Mouse (Mus musculus) retina, postnatal 7 days (tissue): ENCODE measurements around the gene Nudt7.

ENCODE experiments used
- DNase-seq: peaks from one replicate; pipeline ENCODE4 v3.0.0-alpha.2; 2012; ENCODE audit warnings: low read depth, low spot score

Gene Nudt7

DNA sequence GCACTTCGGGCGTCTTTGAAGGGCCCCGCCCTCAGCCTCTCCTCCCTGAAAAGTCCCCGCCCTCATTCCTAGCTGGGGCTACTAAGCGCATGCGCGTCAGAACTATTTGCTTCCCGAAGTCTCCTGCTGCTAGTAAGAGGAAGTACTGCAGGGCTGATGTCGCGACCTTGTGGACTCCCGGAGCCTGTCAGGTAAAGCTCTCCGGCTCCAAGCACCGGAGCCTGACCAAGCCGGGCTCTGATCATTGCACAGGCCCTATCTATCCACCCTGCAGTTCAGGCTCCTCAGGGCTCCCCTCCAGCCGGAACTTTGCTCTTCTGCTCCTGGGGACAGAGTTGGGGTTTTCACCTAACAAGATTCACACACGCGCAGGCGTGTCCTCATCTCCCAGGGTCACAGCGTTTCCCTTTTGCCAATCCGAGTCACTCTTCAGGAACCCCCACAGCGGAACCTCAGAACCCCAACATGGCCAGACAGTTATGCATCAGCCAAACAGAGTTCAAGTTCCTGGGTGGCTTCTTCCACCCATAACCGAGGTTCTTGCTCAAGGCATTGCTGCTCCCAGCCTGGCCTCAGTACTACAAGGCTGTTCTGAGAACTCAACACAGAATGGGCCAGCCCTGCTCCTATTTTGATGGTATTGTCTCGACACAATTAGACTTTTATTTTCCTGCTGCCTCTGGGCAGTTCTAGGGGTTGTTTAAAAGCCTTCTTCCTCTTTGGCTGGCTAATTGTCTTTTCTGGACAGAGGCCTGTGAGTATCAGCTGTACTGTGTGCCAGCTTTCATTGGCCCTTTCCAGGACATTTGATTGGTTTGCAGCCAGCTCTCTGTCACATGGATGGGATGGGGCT is at the start of gene Nudt7:
Nudt7 (plus strand) TSS at position 48 of the 853 bp plus-strand sequence.
- DNase-seq = peak; percentile 84

DNA sequence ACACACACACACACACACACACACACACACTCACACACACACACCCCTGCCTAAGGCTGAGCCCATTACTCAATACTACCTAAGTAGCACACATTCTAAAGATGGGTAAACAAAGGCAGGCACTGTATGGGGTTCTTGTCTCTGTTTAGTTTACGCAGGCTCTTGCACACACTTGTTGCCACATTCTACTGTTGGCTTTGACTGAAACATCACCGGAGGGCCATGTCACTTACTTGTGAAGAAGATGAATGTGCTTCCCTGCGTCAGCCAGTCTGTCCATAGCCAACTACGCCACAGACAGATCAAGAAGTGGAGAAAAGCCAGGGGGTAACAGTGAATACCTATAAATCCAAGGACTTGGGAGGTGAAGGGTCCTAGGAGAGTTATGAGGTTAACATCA is 45.4 kb upstream of the Nudt7 start:
- no peak for DNase-seq

DNA sequence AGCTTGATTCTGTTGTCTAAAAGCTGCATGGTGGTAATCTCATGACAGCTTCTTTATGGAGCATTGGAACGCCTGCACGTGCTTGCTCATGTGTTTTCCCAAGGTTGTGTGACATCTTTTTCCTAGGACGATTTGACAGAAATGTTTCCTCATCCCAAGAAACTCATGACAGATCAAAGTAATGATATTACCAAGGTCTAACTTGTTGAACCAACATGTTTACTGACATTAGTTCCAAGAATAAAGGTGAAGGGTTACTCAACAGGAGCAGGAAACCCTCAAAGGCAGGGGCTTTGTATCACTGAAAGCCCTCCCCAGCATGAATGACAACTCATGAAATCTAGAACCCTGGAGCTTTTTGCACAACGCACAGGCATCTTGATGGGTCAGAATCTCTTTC is 42.6 kb upstream of the Nudt7 start:
- no peak for DNase-seq

DNA sequence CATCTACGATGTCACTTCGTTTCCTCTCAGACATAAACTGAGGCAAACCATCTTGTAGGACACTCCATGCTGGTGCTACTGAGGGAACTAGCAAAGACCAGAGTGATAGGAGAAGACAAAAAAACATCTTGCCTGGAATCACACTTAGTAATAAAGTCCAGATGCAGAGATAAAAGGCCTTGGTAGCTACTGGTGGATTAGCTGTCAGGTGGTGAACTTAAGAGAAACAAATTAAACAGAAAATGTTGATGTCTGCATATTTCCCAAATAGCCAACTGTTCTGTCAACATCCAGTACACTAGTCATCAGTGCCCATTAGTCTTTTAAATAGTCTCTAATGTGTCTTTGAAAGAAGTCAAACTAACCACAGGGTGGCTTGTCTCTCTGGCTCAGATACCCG is 40.0 kb upstream of the Nudt7 start:
- DNase-seq = no peak

DNA sequence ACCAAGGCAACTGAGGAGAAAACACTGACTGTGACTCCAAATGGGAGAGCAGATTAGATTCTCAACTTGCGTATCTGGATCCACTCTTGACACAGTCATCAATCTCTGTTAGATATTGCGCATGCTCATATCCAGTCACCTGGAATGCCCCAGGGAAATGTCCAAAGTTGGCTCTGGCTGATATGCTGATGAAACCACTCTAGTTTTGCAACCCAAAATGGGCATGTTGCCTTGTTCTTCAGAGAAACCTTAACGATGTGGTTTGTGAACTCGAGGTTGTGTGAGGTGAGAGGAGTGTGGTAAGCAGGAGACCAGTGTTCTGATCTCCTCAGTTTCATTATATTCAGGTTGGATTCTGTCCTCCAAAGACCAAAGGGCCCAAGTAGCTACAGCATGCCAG is 38.8 kb upstream of the Nudt7 start:
- DNase-seq = no peak

DNA sequence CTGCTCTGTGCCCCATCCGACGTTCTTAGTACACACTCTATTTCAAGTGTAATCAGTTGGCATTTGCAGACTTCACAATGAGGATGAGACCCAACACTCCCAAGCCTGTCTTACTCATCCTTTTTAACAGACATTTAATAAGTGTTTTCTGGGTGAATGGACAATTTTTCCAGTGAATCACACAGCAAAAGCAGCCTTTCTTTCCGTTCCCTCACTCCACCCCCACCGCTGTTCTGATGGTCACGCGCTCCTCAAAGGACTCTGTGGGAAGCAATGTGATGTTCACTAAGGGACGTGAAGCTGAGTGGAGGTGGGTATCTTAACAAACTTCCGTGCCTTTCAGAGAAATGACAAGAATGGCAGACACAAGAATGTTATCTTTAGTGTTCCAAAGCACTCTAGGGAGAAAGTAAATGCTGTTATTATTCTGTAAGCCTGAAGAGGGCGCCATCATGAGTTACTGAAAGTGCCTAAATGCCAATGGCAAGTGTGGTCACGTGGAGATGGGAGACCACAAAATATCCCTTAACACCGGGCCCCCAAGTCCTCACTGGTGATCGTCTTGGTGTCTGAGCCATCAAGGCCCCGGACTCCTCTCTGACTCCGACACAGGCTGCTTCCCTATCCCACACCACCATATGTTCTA is 32.7 kb upstream of the Nudt7 start:
- no peak for DNase-seq

DNA sequence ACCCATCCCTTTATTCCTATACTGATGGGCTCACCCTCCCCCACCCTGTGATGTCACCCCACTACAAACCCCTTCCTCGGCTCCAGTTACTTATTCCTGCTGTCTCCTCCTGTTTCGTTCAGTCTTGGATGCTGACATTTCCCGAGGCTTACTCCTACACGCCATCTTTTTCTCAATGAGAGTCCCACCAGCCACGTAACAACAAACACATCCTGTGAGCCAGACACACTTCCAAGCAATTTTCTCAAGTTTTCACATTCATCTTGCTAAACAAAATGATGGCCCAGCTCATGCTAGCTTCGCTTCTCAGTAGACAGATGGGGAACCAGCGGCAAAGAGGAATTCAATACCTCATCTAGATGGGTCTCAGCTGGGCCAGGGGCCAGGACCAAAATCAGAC is 30.0 kb upstream of the Nudt7 start:
- DNase-seq = no peak

DNA sequence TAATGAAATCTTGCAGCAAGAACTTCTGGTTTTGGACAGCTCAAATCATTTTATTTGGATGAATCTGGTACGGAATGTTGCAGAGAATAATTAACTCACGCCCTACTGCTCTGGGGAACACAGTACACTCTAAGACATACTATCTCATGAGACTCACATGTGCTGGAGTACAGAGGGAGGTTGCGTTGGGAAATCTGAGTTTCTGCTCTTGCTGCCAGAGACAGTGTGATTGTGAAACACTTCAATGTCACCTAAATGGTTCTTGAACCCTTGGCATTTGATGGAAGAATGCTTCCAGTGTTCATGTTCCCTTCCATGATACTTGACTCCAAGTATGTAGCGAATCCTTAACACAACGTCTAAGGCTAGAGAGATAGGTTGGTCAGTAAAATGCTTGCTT is 27.4 kb upstream of the Nudt7 start:
- DNase-seq = no peak

DNA sequence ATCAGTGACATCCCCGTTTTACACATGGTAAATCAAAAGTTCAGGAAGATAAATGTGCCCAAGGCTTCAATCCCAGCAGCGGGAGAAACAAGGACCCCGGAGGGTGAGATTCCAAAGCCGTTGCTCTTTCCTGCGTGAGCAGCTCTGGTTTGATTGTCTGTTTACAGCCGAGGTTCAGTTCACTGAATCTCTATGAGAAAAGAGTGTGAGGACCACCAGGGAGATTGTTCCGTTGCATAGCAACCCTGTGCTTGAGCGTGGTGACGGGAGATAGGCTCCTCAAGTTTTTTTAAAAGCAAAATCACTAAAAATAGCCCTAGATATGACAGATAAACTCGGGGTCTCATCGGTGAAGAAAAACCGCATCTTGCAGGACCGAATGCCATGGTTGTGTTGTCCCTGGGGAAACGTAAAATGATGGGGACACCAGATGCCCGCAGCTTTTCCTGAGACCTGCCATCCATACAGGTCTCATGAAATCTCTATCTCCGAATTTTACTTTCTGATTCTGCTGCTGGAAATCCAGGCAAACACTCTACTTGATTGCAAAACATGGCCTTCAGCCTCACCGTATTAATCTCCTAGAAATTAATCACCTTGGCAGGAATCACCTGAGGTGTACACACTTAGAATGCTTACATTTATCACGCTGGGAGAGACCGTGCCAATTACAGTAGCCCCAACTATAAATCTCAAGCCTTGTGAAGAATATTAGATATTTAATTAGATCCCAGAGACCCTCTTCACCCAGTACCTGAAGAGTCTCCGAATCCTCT is 23.8 kb upstream of the Nudt7 start:
- DNase-seq = no peak

DNA sequence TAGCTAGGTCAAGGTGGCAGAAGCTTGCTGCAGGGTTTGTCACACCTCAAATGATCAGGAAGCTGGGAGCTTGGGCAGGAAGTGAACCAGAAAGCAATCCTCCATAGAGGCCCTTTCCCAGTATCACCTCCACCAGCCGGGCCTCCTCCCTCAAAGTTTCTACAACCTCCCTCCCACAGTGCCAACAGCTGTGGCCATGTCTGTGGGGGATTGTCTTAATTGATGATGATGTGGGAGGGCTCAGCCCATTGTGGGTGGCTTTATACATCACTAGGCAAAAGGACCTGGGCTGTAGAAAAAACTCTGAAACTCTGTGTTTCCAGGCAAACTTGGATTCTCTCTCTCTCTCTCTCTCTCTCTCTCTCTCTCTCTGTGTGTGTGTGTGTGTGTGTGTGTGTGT is 18.3 kb upstream of the Nudt7 start:
- no peak for DNase-seq

DNA sequence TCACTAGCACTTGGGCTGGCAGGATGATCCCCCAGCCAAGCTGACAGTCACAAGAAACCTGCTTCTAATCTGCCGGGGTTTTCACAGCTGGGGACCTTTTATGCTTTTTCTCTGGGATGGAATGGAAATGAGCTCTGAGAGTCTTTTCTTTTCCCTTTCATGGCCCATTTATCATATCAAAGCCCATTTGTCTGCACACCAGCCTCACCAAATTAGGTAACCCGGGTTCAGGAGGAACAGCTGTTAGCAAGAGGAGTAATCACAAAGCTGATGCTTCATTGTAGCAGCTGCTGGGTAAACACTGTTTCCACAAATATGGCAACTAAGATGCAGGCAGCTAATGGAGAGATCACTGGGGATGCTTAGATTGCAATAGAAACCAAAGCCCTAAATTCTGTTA is 17.3 kb upstream of the Nudt7 start:
- DNase-seq = no peak

DNA sequence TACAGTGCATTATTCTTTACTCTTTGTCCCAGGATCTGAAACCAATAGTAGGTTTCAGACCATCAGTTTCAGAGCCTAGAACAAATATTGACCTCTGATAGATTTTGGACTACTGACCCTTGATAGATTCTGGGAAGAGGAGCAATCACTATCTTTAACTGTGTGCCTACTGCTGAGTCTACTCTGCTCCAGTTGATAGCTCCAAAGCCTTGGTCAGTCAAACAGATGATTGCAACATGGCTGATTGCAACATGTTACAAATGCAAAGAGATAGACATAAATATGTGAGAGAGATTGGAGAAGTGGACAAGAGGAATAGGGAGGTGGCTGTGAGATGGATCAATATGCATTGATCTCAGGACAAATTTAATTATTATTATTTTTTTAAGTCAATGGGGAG is 15.9 kb upstream of the Nudt7 start:
- DNase-seq = no peak

DNA sequence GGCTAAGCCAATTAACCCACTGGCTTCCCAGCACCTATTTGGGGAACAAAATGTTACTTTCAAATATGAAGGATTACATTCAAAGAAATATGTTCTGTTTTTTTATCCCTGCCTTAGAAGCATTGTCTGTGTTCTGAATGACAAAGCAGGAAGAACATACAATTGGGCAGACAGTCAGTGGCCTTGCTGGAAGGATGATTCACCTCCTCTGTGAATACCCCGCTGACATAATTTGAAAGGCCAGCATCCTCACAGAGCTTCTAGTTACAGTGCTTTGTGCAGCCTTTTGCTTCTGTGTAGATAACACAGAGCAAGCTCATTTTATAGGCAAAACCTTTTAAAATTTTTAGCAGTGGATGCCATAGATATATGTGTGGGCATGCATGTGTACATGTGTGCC is 11.6 kb upstream of the Nudt7 start:
- DNase-seq = no peak

DNA sequence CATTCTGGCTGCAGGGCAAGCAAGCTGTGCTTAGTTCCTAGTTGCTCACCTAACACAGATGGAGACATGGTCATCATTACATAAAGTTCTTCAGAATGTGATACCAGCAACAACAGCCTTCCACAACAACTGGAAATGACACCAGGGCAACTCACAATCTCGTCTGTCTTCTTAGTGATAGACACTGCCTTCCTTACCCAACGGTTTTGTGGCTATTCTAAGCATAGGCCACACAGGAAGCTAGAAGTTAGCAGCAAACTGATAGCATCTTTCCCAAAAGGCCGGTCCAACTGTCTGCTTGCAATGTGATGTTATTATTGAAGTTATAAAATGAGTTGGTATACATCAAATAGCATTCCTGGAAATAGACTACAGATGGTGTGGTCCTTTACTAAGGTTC is 9.7 kb upstream of the Nudt7 start:
- DNase-seq = no peak

DNA sequence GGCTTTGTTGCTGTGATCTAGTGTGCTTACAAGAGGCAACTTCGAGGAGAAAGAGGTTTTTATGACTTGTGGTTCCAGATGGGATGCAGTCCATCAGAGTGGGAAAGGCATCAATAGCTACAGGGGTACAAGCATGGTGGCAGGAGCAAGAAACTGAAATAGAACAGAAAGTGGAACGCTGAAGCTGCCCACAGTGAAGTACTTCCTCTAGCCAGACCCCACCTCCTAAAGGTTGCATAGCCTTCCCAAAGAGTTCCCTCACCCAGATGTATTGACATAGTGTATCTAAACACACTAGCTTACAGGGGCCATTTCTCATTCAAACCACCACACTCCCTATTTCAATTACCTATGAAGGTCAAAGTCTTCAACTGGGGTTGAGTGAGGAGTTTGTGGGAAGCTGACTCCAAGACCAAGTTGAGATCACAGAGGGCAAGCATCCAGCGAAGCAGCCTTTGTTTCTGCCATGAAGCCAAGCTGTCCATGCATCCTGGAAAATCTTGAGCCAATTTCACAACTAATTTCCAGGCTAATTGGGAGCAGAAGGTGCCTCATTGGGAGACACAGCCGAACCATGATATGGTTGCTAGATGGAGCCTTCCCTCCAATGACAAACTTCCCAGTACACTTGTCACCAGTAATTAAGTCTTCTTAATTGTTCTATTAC is 9.1 kb upstream of the Nudt7 start:
- no peak for DNase-seq

DNA sequence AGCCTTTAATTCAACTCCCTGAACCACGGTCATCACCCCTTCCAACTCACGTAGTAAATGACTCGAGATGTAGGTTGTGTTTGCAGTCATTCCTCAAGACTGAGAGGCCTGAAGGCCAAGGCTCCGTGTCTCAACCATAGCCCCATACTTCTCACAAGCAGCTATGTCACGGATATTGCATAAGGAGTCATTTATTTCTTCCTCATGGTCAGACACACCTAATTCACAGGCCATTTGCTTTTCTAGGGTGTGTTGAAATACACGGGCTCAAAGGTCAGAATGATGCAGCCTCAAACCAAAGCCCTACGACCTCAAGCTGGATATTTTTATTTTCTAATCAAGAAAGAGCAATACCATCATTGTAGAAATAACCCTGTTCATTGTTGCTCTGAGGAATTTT is 2.5 kb upstream of the Nudt7 start:
- DNase-seq = no peak

DNA sequence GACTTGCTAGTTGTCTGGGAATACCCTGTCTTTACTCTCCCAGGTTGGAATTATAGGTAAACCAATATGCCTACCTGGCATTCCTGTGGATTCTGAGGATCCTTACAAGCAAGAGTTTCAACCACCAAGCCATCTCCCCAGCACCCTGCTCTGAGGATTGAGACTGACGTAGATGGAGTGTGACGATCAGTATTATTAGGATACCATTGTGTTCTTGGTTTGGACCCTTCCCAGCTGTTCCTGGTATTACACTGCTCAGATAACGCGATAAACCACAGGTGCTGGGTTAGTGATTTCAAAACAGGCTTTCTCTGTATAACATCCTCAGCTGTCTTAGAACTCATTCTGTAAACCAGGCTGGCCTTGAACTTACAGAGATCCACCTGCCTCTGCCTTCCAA is 1.9 kb upstream of the Nudt7 start:
- DNase-seq = no peak

DNA sequence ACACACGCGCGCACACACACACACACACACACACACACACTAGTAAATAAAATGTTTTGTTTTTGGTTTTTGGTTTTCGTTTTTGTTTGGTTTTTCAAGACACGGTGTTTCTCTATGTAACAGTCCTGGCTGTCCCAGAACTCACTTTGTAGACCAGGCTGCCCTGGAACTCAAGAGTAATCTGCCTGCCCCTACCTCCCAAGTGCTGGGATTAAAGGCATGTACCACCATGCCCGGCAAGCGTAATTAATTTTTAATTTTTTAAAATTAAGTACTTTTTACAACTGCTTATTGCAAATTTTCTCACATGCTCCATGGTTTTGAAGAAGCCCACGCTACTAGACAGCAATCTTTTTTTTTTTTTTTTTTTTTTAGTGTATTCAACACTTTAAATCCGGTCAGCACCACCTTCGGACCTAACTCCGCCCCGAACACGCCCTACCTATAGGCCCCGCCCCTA is 277 bp upstream of the Nudt7 start:
- no peak for DNase-seq

DNA sequence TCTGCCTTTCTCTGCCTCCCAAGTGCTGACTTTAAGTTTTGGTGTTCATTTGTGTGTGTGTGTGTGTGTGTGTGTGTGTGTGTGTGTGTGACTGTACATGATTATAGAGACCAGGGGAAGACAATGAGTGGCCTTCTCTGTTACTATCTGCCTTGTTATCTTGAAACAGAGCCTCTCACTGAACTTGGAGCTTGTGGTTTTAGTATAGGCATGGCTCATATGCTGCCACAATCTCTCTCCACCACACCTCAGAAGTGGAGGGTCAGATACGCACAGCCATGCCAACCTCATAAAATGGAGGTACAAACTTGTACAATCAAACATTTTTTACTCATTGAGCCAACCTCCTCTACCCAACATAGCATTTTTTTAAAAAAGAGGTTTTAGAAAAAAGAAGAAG is 3.4 kb downstream of the Nudt7 start:
- DNase-seq = no peak

DNA sequence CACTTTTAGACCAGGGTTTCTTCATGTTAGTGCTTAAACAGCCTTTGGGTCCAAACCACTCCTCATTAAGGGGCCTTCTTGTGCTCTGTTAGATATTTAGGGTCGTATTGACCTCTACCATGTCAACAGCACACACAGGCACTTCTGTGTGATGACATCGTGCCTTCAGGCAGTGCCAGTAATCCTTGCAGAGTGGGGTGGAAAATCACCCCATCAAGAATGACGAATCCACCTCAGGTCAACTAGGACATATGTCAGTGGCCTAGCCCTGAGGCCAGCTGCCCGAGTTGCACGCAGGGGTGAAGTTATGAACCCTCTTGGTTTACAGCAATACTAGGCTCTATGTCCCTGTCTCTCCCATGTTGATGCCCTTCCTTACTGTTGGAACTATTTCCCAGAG is 3.8 kb downstream of the Nudt7 start:
- DNase-seq = no peak

DNA sequence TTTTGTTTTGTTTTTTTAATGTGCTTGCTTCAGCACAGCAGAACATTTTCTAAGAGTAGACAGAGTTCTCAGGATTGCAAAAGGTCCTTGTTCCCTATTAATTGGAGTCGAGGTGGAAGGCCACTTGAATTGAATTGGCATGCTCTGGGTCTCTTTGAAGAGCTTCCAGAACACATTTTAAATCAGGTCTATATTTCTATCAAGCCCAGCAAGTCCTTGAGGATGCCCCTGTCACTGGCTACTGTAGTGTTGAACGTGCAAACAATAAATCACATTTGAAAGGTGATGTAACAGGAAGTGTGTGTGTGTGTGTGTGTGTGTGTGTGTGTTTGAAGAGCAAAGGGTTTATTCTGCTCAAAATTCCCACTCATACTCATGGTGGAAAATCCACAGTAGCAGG is 7.1 kb downstream of the Nudt7 start:
- DNase-seq = no peak

DNA sequence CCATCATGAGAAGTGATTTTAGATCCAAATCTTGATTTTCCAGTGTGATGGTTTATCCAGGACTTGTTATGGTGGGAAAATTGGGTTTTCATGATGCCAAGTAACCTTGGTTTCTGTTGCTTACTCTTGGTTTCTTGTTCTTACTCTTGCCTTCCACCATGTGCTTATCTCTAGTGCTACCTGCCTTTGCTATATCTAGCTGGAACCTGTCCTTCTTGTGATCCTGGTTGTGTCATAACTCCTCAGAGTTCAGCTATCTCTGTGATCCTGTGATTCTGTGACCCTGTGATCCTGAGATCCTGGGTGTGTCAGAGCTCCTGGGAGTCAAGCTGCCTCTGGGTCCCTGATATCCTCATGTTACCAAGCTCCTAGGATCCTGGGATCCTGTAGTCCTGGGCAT is 8.8 kb downstream of the Nudt7 start:
- DNase-seq = no peak
